ENCODE assay signal across 8 mouse cellular contexts in the genomic region with DNA sequence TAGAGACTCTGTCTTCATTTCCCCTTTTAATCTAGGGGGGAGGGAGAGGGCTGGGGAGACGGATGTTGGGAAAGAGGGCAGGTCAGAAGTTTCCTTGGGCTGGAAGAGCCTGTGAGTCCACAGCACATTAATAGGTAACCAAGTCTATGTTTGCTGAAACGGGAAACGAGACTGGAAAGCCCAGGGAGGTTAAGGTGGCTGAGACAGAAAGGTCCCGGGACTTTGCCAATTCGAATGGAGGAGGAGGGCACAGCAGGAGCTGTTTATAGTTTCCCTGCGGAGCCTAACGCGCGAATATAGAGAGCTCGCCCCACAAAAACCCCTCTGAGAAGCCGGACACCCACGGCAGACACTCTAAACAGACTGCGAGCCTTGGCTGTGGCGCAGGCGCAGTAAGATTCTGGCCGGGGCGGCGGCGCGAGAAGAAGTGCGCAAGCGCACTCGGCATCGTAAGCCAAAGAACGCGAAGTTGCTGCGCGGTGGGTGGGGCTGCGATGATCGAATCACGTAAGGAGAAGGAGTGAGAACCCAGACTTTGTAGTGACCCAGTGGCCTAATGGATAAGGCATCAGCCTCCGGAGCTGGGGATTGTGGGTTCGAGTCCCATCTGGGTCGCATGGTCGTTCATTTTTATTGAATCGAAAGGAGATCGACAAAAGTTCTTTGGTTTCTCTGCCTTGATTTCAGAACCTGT. TPM values are rescaled to one million over a fixed set of nuclear protein-coding genes. Genes with fewer than 3 reads are reported as not detected.
DNase-seq lines count a peak whose midpoint lies in the region; ATAC-seq and TF ChIP-seq lines count a peak whose summit lies in the region.

No protein-coding gene starts in this region.

- H3K4me1 ChIP-seq in forebrain, embryonic 15.5 days: peaks cover 8% of the 10 kb centered on the region
- no peaks in the 10 kb centered on the region for H3K4me1 ChIP-seq in lung, embryonic 14.5 days (ENCODE audit: insufficient read depth)
- H3K4me1 ChIP-seq in olfactory bulb, adult 2 months (ENCODE audit: control insufficient read depth, insufficient read depth, low read length): peaks cover 4% of the 10 kb centered on the region; the same call in 1 of the 2 replicates
- H3K4me1 ChIP-seq in thymus, adult 2 months (replicated peaks; ENCODE audit: control insufficient read depth, insufficient read depth, low read length): peaks cover 9% of the 10 kb centered on the region

- no peaks in the 10 kb centered on the region for H3K27me3 ChIP-seq in forebrain, embryonic 15.5 days
- H3K27me3 ChIP-seq in lung, embryonic 14.5 days (ENCODE audit: insufficient read depth, low read length): no peaks in the 10 kb centered on the region
- H3K27me3 ChIP-seq in thymus, adult 2 months (ENCODE audit: control insufficient read depth, insufficient read depth, low read length): no peaks in the 10 kb centered on the region

- no peak for TF ChIP-seq CTCF in layer of hippocampus, adult 2 months (conservative IDR thresholded peaks at IDR 0.05)
- TF ChIP-seq CTCF in lung, embryonic 14.5 days (IDR thresholded peaks at IDR 0.05; ENCODE audit: low read depth): no peak
- no peak for TF ChIP-seq CTCF in olfactory bulb, adult 2 months (IDR thresholded peaks at IDR 0.05; ENCODE audit: insufficient read depth, low read depth, low read length)
- TF ChIP-seq CTCF in thymus, adult 2 months (IDR thresholded peaks at IDR 0.05; ENCODE audit: borderline replicate concordance, control insufficient read depth, extremely low read depth, insufficient read depth, low read length, poor library complexity): 0 out of 2 replicates have a peak, but pooled peaks have one; percentile 23

- under 1% methylated on average over 37 of the region's 37 CpGs for WGBS in forebrain, embryonic 15.5 days
- WGBS in lung, embryonic 14.5 days: under 1% methylated on average over 37 of the region's 37 CpGs
- WGBS in olfactory bulb, adult 2 months: under 1% methylated on average over 37 of the region's 37 CpGs
- under 1% methylated on average over 37 of the region's 37 CpGs for WGBS in thymus, adult 2 months

- H3K4me3 ChIP-seq in forebrain, embryonic 15.5 days: peak overlapping the region; percentile 54
- H3K4me3 ChIP-seq in layer of hippocampus, adult 2 months: peak overlapping the region; percentile 67
- peak overlapping the region; percentile 50 for H3K4me3 ChIP-seq in lung, embryonic 14.5 days (ENCODE audit: low read depth, low read length)
- peak overlapping the region; percentile 64 for H3K4me3 ChIP-seq in olfactory bulb, adult 2 months (ENCODE audit: insufficient read depth, low read depth, low read length)
- H3K4me3 ChIP-seq in thymus, adult 2 months (ENCODE audit: control insufficient read depth, insufficient read depth, low read length): peak overlapping the region; percentile 95

- intact Hi-C loops in heart, postnatal 36 days (cut with DNase I): loop anchor here (1.0 kb wide), 1 partner anchor 10 kb away; no protein-coding TSS in a partner anchor

- peak overlapping the region; percentile 91 for H3K27ac ChIP-seq in forebrain, embryonic 15.5 days (replicated peaks)
- peak overlapping the region; percentile 94 for H3K27ac ChIP-seq in layer of hippocampus, adult 2 months
- H3K27ac ChIP-seq in lung, embryonic 14.5 days (ENCODE audit: low read depth): peak overlapping the region; percentile 95
- peak overlapping the region; percentile 71 for H3K27ac ChIP-seq in olfactory bulb, adult 2 months (ENCODE audit: insufficient read depth, low read depth, low read length)
- peak overlapping the region; percentile 92 for H3K27ac ChIP-seq in thymus, adult 2 months (ENCODE audit: control insufficient read depth, insufficient read depth, low read length)

- peak overlapping the region; percentile 64 for H3K9ac ChIP-seq in forebrain, embryonic 15.5 days (replicated peaks)
- H3K9ac ChIP-seq in lung, embryonic 14.5 days: peak overlapping the region; percentile 68

- peak overlapping the region; percentile 48 for H3K4me2 ChIP-seq in forebrain, embryonic 15.5 days (replicated peaks)
- H3K4me2 ChIP-seq in lung, embryonic 14.5 days: peak overlapping the region; percentile 65

- ATAC-seq in forebrain, embryonic 15.5 days (replicated peaks): peak; percentile 96
- ATAC-seq in lung, embryonic 14.5 days (ENCODE audit: insufficient read depth): peak; percentile 92

- no peaks in the 10 kb centered on the region for H3K36me3 ChIP-seq in forebrain, embryonic 15.5 days
- no peaks in the 10 kb centered on the region for H3K36me3 ChIP-seq in lung, embryonic 14.5 days (ENCODE audit: insufficient read depth)
- H3K36me3 ChIP-seq in thymus, adult 2 months (ENCODE audit: control insufficient read depth, insufficient read depth, low read length): no peaks in the 10 kb centered on the region

- H3K9me3 ChIP-seq in forebrain, embryonic 15.5 days: no peaks in the 10 kb centered on the region
- H3K9me3 ChIP-seq in lung, embryonic 14.5 days (ENCODE audit: low read depth, low read length): no peaks in the 10 kb centered on the region

- peak; percentile 97 for DNase-seq in ES-CJ7 (ENCODE audit: low read depth, low spot score)
- peak; percentile 99 for DNase-seq in cerebellum, adult 11 months
- peak; percentile 100 for DNase-seq in heart, postnatal 36 days
- peak; percentile 98 to 100 for DNase-seq in layer of hippocampus, adult 2 months (ENCODE audit: low spot score in 2 of 2)
- peak; percentile 99 for DNase-seq in lung, embryonic 14.5 days
- peak; percentile 96 for DNase-seq in thymus, adult 2 months

- TF ChIP-seq POLR2A in olfactory bulb, adult 2 months (IDR thresholded peaks at IDR 0.05; ENCODE audit: insufficient read depth, low read depth, low read length): peak; percentile 96
- TF ChIP-seq POLR2A in thymus, adult 2 months (IDR thresholded peaks at IDR 0.05; ENCODE audit: control insufficient read depth, extremely low read depth, insufficient read depth, low read length, poor library complexity): peak; percentile 99

RNA-seq across cellular contexts. Expression of a gene that starts 13.0 kb away (rescaled TPM):
- 4.0 and 5.7 TPM in 2 replicates for polyA plus RNA-seq in forebrain, embryonic 15.5 days (2015; fragmentation: Nextera tagmentation; extraction: Ambion mirVana)
- 1 to 10 TPM; 2.0 to 2.3 TPM for total RNA-seq in heart, postnatal 36 days (2021)
- total RNA-seq in layer of hippocampus, adult 2 months (2021): 1 to 10 TPM; 3.1 to 3.5 TPM
- 5.1 and 7.3 TPM in 2 replicates for polyA plus RNA-seq in lung, embryonic 14.5 days (2014; fragmentation: Nextera tagmentation; extraction: Ambion mirVana)
- polyA plus RNA-seq in olfactory bulb, adult 2 months (2012; ENCODE audit: insufficient read depth, insufficient read length, low replicate concordance, missing spikeins): not detected in 2 replicates
- 0.97 and 1.3 TPM in 2 replicates for polyA plus RNA-seq in thymus, adult 2 months (2012; rRNA removed)

RNA-seq across cellular contexts. Expression of a gene that starts 13.1 kb away (rescaled TPM):
- 262 and 282 TPM in 2 replicates for polyA plus RNA-seq in forebrain, embryonic 15.5 days (2015; fragmentation: Nextera tagmentation; extraction: Ambion mirVana)
- 10 to 100 TPM; 60.8 to 67.1 TPM for total RNA-seq in heart, postnatal 36 days (2021)
- total RNA-seq in layer of hippocampus, adult 2 months (2021): 10 to 100 TPM; 17.7 to 19.1 TPM
- polyA plus RNA-seq in lung, embryonic 14.5 days (2014; fragmentation: Nextera tagmentation; extraction: Ambion mirVana): 563 and 575 TPM in 2 replicates
- not detected in 2 replicates for polyA plus RNA-seq in olfactory bulb, adult 2 months (2012; ENCODE audit: insufficient read depth, insufficient read length, low replicate concordance, missing spikeins)
- polyA plus RNA-seq in thymus, adult 2 months (2012; rRNA removed): 103 and 134 TPM in 2 replicates

Comparison
In these comparisons a context has a peak if more than half of its experiments do, and no peak if none do; other contexts are left out.
1. Peak in every context shown above with its lines: DNase-seq, ATAC-seq, H3K4me3 ChIP-seq and H3K27ac ChIP-seq.